12 mouse cellular contexts compared by ENCODE assay signal in genomic region chr7:113828122-113828571, GRCm38 (mm10).
A peak's percentile ranks its signal among the peaks of the same experiment; 100 is the strongest.
DNase-seq lines count a peak whose midpoint lies in the region; ATAC-seq and TF ChIP-seq lines count a peak whose summit lies in the region.
"Had no signal": no experiment of that assay in that cellular context is flagged by ENCODE, and none has a peak within 500 bp of the region (broad histone marks: within the 10 kb centered on the region; RNA-seq: fewer than 3 reads in every experiment).

No protein-coding gene starts in this region.

- H3K4me3 ChIP-seq in forebrain, embryonic 10.5 days, result no peak overlapping the region
- H3K4me3 ChIP-seq in hindbrain, embryonic 14.5 days (replicated peaks; ENCODE audit: low read length), result no peak overlapping the region
- no peak overlapping the region for H3K4me3 ChIP-seq in midbrain, embryonic 14.5 days (replicated peaks; ENCODE audit: low read depth, low read length)
- H3K4me3 ChIP-seq: heart, adult 2 months; limb, embryonic 15.5 days had no signal

- no peaks in the 10 kb centered on the region for H3K36me3 ChIP-seq in forebrain, embryonic 10.5 days (replicated peaks)
- no peaks in the 10 kb centered on the region for H3K36me3 ChIP-seq in hindbrain, embryonic 14.5 days (replicated peaks; ENCODE audit: control insufficient read depth, insufficient read depth)
- H3K36me3 ChIP-seq in midbrain, embryonic 14.5 days (ENCODE audit: control insufficient read depth, insufficient read depth, low read length), result no peaks in the 10 kb centered on the region
- H3K36me3 ChIP-seq: limb, embryonic 15.5 days had no signal

- H3K4me1 ChIP-seq in forebrain, embryonic 10.5 days, result peaks cover 46% of the 10 kb centered on the region
- peaks cover 17% of the 10 kb centered on the region; the same call in 1 of the 2 replicates for H3K4me1 ChIP-seq in hindbrain, embryonic 14.5 days (replicated peaks; ENCODE audit: control insufficient read depth, insufficient read depth, low read length)
- peaks cover 14% of the 10 kb centered on the region for H3K4me1 ChIP-seq in midbrain, embryonic 14.5 days (ENCODE audit: control insufficient read depth, insufficient read depth, low read length)
- H3K4me1 ChIP-seq: limb, embryonic 15.5 days had no signal

- TF ChIP-seq POLR2A in brain, embryonic 14.5 days (IDR thresholded peaks at IDR 0.05; ENCODE audit: borderline replicate concordance, extremely low read depth, insufficient read depth, insufficient read length, poor library complexity, severe bottlenecking), result no peak

- WGBS in forebrain, embryonic 10.5 days, result 13% methylated on average over 2 of the region's 2 CpGs
- WGBS in hindbrain, embryonic 14.5 days, result 16% methylated on average over 2 of the region's 2 CpGs
- WGBS in midbrain, embryonic 14.5 days, result 2% methylated on average over 2 of the region's 2 CpGs

- no peak overlapping the region for H3K4me2 ChIP-seq in hindbrain, embryonic 14.5 days (replicated peaks)
- no peak overlapping the region for H3K4me2 ChIP-seq in midbrain, embryonic 14.5 days (ENCODE audit: low read length)
- H3K4me2 ChIP-seq: limb, embryonic 15.5 days had no signal

- H3K27ac ChIP-seq in forebrain, embryonic 10.5 days, result peak overlapping the region; percentile 40; the same call in 1 of the 2 replicates
- no peak overlapping the region for H3K27ac ChIP-seq in hindbrain, embryonic 14.5 days
- no peak overlapping the region for H3K27ac ChIP-seq in midbrain, embryonic 14.5 days (replicated peaks; ENCODE audit: low read depth, low read length)
- H3K27ac ChIP-seq: heart, adult 2 months; limb, embryonic 15.5 days had no signal

- H3K9me3 ChIP-seq in forebrain, embryonic 10.5 days, result no peaks in the 10 kb centered on the region
- H3K9me3 ChIP-seq in hindbrain, embryonic 14.5 days (ENCODE audit: control insufficient read depth, low read length), result no peaks in the 10 kb centered on the region
- no peaks in the 10 kb centered on the region for H3K9me3 ChIP-seq in midbrain, embryonic 14.5 days (ENCODE audit: control insufficient read depth, low read length)
- H3K9me3 ChIP-seq: limb, embryonic 15.5 days had no signal

- no peak overlapping the region for H3K9ac ChIP-seq in hindbrain, embryonic 14.5 days
- no peak overlapping the region for H3K9ac ChIP-seq in midbrain, embryonic 14.5 days (replicated peaks; ENCODE audit: low read length)
- H3K9ac ChIP-seq: limb, embryonic 15.5 days had no signal

- ATAC-seq in hindbrain, embryonic 14.5 days (ENCODE audit: low FRiP score), result peak; percentile 88
- ATAC-seq in midbrain, embryonic 14.5 days (ENCODE audit: low FRiP score, low TSS enrichment), result 0 out of 2 replicates have a peak, but pooled peaks have one; percentile 43

- H3K27me3 ChIP-seq in forebrain, embryonic 10.5 days (ENCODE audit: poor library complexity, severe bottlenecking), result peaks cover 66% of the 10 kb centered on the region
- H3K27me3 ChIP-seq in hindbrain, embryonic 14.5 days (ENCODE audit: control insufficient read depth, insufficient read depth, low read length), result no peaks in the 10 kb centered on the region; the same call in 1 of the 2 replicates
- 0 out of 2 replicates have a peak, but pooled peaks cover 4% of the 10 kb centered on the region for H3K27me3 ChIP-seq in midbrain, embryonic 14.5 days (ENCODE audit: control insufficient read depth, insufficient read depth, low read length)
- H3K27me3 ChIP-seq: limb, embryonic 15.5 days had no signal

- peak; percentile 90 for DNase-seq in brain, embryonic 14.5 days (ENCODE audit: low read depth)
- no peak for DNase-seq in forebrain, embryonic 10.5 days (ENCODE audit: extremely low spot score, low spot score)
- peak; percentile 51 for DNase-seq in hindbrain, embryonic 14.5 days (ENCODE audit: low spot score)
- DNase-seq in midbrain, embryonic 14.5 days, result peak; percentile 45
- DNase-seq in frontal cortex, postnatal 25 days (ENCODE audit: low spot score in 2 of 2), result no peak
- DNase-seq in urinary bladder, postnatal 25 days (ENCODE audit: low spot score), result no peak
- no peak for DNase-seq in ovary, postnatal 10 days (ENCODE audit: low spot score)
- DNase-seq: adrenal gland, postnatal 36 days; cerebellum, adult 11-12 months; heart, adult 2 months; kidney, postnatal 14 days had no signal

- TF ChIP-seq CTCF in brain, embryonic 14.5 days (IDR thresholded peaks at IDR 0.05; ENCODE audit: borderline replicate concordance, extremely low read depth, insufficient read depth, insufficient read length), result no peak

Comparison
In these comparisons a context has a peak if more than half of its experiments do, and no peak if none do; other contexts are left out.
1. DNase-seq: peak in brain, embryonic 14.5 days (single experiment), hindbrain, embryonic 14.5 days (single experiment) and midbrain, embryonic 14.5 days (single experiment); none in forebrain, embryonic 10.5 days (single experiment), frontal cortex, postnatal 25 days (0 of 2), urinary bladder, postnatal 25 days (single experiment) and ovary, postnatal 10 days (single experiment).